Mouse (Mus musculus) v-Abl transformed pro-B cells (cell line): ENCODE data around the gene Rps18.

ENCODE experiments used
- in situ Hi-C, 2 experiments: fragments of 400-800 bp; cut with MboI; formaldehyde crosslinking; loops; one replicate each; pipeline ENCODE4 v1.15.1; 2025; ENCODE audit not compliant: unreplicated experiment in 2 of 2

The Rps18 gene

DNA sequence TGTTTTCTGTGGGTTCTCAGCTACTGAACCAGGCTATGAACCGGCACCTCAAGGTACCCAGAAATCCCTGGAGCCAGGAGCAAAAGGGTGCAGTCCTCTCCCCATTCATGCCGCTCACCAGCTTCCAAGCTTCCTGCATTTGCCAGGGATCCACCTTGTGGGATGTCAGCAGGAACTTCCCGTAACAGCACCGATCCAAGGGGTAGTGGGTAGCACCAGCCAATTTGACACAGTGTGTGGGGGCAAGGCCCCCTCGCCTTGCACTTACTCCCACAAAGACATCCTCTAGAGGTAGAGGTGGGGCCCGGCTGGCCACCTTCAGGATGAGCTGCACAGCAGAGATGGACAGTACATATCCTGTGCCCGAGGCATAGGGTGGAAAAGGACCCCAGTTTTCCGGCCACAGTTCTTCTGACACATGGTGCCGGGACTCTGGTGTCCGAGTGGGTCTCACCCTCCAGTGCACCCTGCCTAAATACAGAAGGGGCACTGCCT is 5.6 kb downstream of the Rps18 start:
- in situ Hi-C loops, result no loop called here

DNA sequence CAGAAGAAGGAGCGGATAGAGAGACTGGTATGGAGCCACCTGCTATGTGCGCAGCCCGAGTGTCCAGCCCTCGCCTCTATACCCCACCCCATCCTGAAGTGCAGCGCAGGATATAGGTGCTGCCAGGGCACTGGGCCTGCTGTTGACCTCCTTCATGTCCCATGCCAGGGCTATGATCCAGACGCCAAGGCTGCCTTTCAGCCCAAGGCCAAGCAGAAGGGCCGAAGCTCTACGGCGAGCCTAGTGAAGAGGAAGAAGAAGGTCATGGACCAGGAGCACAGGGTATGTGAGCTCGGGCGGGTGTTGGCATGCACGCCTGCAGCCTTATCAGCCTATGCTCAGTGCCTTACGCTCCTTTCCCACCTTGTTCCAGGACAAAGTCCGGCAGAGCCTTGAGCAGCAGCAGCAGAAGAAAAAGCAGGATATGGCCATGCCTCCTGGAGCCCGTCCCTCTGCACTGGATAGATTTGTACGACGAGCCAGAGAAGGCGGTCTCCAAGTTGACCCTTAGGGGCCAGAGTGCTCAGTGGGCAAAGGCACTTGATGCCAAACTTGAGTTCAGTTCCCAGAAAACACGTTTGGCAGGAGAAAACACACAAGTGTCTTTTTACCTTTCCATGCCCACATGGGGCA is 6.8 kb downstream of the Rps18 start:
- in situ Hi-C loops, result no loop called here

GRCm38 (mm10) chr17:33948090-33948904 is 7.5 kb downstream of the Rps18 start:
- in situ Hi-C loops, result no loop called here

- in situ Hi-C loops, result no loop called here
Measured at GRCm38 (mm10) chr17:33947430-33948089, 8.2 kb downstream of the Rps18 start.

DNA sequence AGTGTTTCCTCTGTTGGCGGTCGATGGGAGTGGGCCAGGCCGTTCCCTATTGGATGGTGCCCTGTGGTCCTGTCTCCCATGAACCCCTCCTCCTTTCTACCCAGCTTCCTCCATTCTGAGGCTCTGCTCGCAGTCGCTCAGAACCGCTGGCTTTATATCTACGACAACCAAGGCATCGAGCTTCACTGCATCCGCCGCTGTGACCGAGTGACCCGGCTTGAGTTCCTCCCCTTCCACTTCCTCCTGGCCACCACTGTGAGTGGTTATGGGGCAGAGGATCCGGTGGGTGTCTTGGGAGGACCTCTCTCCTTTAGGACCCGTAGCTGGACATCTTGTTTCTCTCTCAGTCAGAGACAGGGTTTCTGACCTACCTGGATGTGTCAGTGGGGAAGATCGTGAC is 12.3 kb downstream of the Rps18 start:
- in situ Hi-C loops, result no loop called here

- in situ Hi-C loops, result no loop called here
Measured at GRCm38 (mm10) chr17:33941381-33941780, 14.4 kb downstream of the Rps18 start.

GRCm38 (mm10) chr17:33940981-33941380 is 14.8 kb downstream of the Rps18 start:
- in situ Hi-C loops, result no loop called here

DNA sequence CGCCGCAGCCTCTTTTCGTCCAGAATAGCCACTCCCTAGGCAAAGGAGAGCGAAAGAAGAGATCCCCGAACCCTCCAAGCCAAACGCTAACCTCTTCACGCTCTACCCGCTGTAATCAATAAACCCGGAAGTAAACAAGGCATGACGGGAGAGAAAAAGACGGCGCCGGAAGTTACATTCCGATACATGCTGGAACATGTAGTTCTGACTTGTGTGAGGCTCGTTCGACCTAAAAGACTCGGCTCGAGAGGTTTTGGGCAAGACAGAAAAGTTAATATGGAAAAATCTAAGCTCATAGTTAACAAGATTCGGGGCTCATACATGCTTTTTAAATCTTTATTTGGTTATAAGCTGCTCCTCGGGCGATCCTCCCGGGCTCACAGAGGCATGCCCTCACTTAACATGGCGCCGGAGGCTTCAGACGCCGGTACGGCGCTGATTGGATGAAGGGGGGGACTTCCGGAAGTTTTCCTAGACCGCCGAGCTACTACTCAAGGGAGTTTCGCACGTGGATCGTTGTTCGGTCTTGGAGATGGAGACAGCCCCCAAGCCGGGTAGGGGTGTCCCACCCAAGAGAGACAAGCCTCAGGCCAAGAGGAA is 15.5 kb downstream of the Rps18 start, which contains the start of the genes Pfdn6 and Wdr46:
TSS of gene Pfdn6 (minus strand) at position 138 of the 600 bp plus-strand sequence.
TSS of gene Wdr46 (plus strand) at position 455 of the 600 bp plus-strand sequence.
- in situ Hi-C loops, result no loop called here

- in situ Hi-C loops, result no loop called here
Measured at GRCm38 (mm10) chr17:33938783-33939182, 17.0 kb downstream of the Rps18 start.

- in situ Hi-C loops, result no loop called here
Measured at GRCm38 (mm10) chr17:33936993-33937392, 18.8 kb downstream of the Rps18 start.

GRCm38 (mm10) chr17:33935422-33936055 is 20.3 kb downstream of the Rps18 start:
- in situ Hi-C loops, result no loop called here

DNA sequence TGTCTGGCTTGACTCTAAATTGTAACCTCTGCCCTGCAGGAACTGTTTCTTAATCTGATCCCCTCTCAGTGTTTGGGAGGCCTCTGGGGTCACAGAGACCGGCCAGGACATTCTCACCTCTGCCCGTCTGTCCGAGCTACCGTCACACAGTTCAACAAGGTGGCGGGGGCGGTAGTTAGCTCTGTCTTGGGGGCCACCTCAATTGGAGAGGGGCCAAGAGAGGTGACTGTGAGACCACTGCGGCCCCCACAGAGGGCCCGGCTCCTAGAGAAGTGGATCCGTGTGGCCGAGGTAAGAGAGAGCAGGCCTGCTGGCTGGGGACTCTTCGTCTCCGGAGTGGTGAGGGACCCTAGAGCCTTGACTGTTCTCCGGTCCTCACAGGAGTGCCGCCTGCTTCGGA is 22.8 kb downstream of the Rps18 start:
- in situ Hi-C loops, result loop anchor here in 1 of 2 experiments (5.0 kb wide), 1 partner anchor 41 kb away; the partner anchor contains the start of gene Kifc1

GRCm38 (mm10) chr17:33932448-33932847 is 23.4 kb downstream of the Rps18 start:
- in situ Hi-C loops, result loop anchor here in 1 of 2 experiments (5.0 kb wide), 1 partner anchor 40 kb away; the partner anchor contains the start of gene Kifc1

GRCm38 (mm10) chr17:33931947-33932346 is 23.9 kb downstream of the Rps18 start:
- in situ Hi-C loops, result loop anchor here in 1 of 2 experiments (5.0 kb wide), 1 partner anchor 40 kb away; the partner anchor contains the start of gene Kifc1

DNA sequence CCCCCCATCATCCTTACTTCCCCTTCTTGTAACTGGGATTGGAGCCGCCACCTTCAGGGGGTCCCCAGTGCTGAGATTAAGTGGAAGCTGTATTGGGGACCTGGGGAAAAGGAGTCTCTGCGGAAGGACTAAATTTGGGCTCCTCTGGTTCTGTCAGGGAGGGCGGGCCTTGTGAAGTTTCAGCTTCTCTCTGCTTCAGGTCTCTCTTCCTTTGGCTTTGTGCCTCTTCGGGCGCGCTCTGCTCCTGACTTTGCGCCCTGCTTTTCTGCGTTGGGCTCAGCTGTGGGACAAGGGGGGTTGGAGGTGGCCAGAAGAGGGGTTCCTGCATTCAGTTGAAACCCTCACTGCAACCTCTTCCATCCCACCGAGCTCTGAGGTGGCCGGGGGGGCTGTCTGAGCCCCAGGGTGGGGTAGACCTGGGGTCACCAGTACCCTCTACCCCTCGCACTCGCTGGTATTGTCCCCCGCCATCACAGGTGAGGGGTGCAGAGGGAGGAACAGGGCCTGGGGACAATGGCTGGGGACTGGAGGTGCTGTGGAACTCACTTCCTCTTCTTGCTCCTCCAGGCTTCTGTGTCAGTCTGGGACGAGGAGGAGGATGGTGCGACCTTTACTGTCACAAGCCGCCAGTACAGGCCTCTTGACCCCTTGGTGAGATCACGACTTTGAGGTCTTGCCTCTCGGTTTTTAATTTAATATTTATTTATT is 24.5 kb downstream of the Rps18 start:
- in situ Hi-C loops, result loop anchor here in 1 of 2 experiments (5.0 kb wide), 1 partner anchor 39 kb away; the partner anchor contains the start of gene Kifc1

GRCm38 (mm10) chr17:33930280-33931158 is 25.3 kb downstream of the Rps18 start:
- in situ Hi-C loops, result loop anchor here in 1 of 2 experiments (5.0 kb wide), 1 partner anchor 38 kb away; the partner anchor contains the start of gene Kifc1

DNA sequence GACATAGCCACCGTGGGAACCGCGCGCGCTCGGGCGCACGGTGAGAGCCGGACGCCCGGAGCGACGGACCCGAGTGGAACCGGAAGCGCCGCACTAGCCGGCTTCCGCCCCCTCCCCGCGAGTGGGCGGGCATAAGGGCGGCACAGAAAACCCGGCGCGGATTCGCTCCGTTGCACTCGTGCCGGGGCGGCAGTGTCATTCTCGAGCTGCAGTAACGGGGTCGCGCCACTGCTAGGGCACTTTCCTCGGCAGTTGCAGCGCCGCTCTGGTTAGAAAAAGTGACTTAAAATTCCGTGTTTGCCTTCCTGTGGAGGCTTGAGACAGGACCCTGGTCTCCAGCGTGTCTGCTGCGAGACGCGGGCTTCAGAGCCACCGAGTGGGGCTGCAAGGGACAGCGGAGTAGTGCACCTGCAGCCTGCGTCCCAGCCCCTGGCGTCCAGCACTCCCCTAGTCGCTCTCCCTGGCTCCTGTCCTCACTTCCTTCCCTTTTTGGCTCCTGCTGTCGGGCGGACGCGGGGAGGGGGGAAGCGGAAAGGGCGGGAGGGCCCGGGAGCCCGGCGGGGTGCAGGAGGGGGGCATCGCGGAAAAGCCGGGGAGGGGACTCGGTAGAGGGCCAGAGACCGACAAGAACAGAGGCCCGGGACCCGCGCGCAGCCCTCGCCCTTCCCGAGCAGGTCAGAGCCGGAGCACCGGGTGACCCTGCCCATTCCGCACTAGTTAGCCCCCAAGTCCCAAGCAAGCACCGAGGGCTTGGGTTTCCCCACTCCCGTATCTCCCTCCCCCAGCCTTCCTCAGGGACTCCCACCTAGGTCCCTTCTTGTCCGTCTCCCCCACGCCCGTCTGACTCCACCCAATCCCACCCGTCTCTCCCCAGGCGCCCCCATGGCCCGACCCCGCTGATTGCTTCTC is 26.2 kb downstream of the Rps18 start, which contains the start of gene Rgl2:
TSS of gene Rgl2 (plus strand) at position 173 of the 909 bp plus-strand sequence.
- in situ Hi-C loops, result loop anchor here (5.0 kb wide), 1 partner anchor 37 kb away; the partner anchor contains the start of gene Kifc1 (in 2 of the 2)
